9 mouse cellular contexts compared by ENCODE assay signal in the genomic region with DNA sequence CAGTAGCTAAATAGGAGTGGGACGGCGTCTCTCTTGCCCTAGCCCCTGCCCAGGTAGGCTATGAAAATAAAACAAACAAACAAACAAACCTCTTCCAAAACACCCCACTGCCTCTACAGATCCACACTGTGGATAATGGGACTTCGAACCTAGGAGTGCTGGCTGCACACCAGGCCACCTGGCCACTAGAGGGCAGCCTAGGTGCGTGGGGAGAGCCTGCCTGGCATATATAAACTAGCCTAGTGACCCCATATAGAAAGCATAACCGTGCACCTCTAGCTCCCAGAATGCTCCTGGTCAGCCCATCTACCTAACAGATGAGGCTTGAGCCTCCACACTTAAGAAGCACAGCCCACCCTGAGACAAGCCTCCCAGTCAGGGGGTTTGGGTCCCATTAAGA. TPM values are rescaled to one million over a fixed set of nuclear protein-coding genes. Genes with fewer than 3 reads are reported as not detected.
DNase-seq lines count a peak whose midpoint lies in the region; ATAC-seq lines count a peak whose summit lies in the region.
"Had no signal": no experiment of that assay in that cellular context is flagged by ENCODE, and none has a peak within 500 bp of the region (broad histone marks: within the 10 kb centered on the region; RNA-seq: fewer than 3 reads in every experiment).

No protein-coding gene starts in this region.

- no peaks in the 10 kb centered on the region for H3K36me3 ChIP-seq in liver, embryonic 13.5 days

- no peaks in the 10 kb centered on the region for H3K9me3 ChIP-seq in liver, embryonic 13.5 days (replicated peaks)

- no peak overlapping the region for H3K4me3 ChIP-seq in liver, embryonic 13.5 days (replicated peaks)
- H3K4me3 ChIP-seq: myocyte had no signal

- peak; percentile 46 for ATAC-seq in liver, embryonic 13.5 days (ENCODE audit: low read depth)

- peak; percentile 13 to 26 for DNase-seq in frontal cortex, postnatal 36 days (ENCODE audit: low spot score in 2 of 2)
- no peak for DNase-seq in frontal cortex, postnatal 10 days (ENCODE audit: low spot score in 2 of 2)
- peak; percentile 61 to 74 for DNase-seq in cerebellum, postnatal 14 days
- DNase-seq in gastrocnemius, adult 8-10 months (ENCODE audit: low spot score in 2 of 2), result peak; percentile 32 to 52
- DNase-seq in induced T-regulatory cell, adult 2 months (ENCODE audit: low read depth), result peak; percentile 82
- DNase-seq in liver, embryonic 13.5 days, result peak; percentile 57
- DNase-seq in neural tube, embryonic 10.5 days (ENCODE audit: extremely low spot score, low spot score), result peak; percentile 69
- DNase-seq in thymus, postnatal 0 days (ENCODE audit: low spot score), result peak; percentile 75

- no peaks in the 10 kb centered on the region for H3K27me3 ChIP-seq in liver, embryonic 13.5 days

- H3K27ac ChIP-seq in liver, embryonic 13.5 days, result no peak overlapping the region

- H3K4me1 ChIP-seq in liver, embryonic 13.5 days (replicated peaks), result peaks cover 61% of the 10 kb centered on the region

- no peak overlapping the region for H3K4me2 ChIP-seq in liver, embryonic 13.5 days

- 41% methylated on average over 5 of the region's 5 CpGs for WGBS in liver, embryonic 13.5 days (ENCODE audit: insufficient replicate concordance)

- H3K9ac ChIP-seq in liver, embryonic 13.5 days, result no peak overlapping the region

RNA-seq across cellular contexts. Expression of a gene that starts 32.3 kb away (rescaled TPM):
- total RNA-seq in gastrocnemius, adult 8-10 months (2022), result not detected
- 1.1 and 1.6 TPM in 2 replicates for polyA plus RNA-seq in liver, embryonic 13.5 days (2015; fragmentation: Nextera tagmentation; extraction: Ambion mirVana)
- 0.27 and 0.39 TPM in 2 replicates for polyA plus RNA-seq in thymus, postnatal 0 days (2015; fragmentation: Nextera tagmentation; extraction: Ambion mirVana)
- polyA plus RNA-seq: myocyte had no signal

RNA-seq across cellular contexts. Expression of a gene that starts 47.1 kb away (rescaled TPM):
- total RNA-seq in gastrocnemius, adult 8-10 months (2022), result not detected
- polyA plus RNA-seq in liver, embryonic 13.5 days (2015; fragmentation: Nextera tagmentation; extraction: Ambion mirVana), result 1.6 and 2.2 TPM in 2 replicates
- 0.16 and 0.26 TPM in 2 replicates for polyA plus RNA-seq in thymus, postnatal 0 days (2015; fragmentation: Nextera tagmentation; extraction: Ambion mirVana)
- polyA plus RNA-seq: myocyte had no signal

RNA-seq across cellular contexts. Expression of a gene that starts 53.4 kb away (rescaled TPM):
- total RNA-seq in gastrocnemius, adult 8-10 months (2022), result 1 to 10 TPM; 3.0 to 7.1 (median 5.9) TPM
- polyA plus RNA-seq in liver, embryonic 13.5 days (2015; fragmentation: Nextera tagmentation; extraction: Ambion mirVana), result 2.5 and 2.6 TPM in 2 replicates
- 9.5 TPM in 2 replicates for polyA plus RNA-seq in thymus, postnatal 0 days (2015; fragmentation: Nextera tagmentation; extraction: Ambion mirVana)

Comparison
In these comparisons a context has a peak if more than half of its experiments do, and no peak if none do; other contexts are left out.
1. DNase-seq: peak in frontal cortex, postnatal 36 days (2 of 2), cerebellum, postnatal 14 days (2 of 2), gastrocnemius, adult 8-10 months (2 of 2), induced T-regulatory cell, adult 2 months (single experiment), liver, embryonic 13.5 days (single experiment), neural tube, embryonic 10.5 days (single experiment) and thymus, postnatal 0 days (single experiment); none in frontal cortex, postnatal 10 days (0 of 2).